Mouse (Mus musculus) heart, postnatal 0 days (tissue): ENCODE data around the gene Itga1.

Experiments
- CTCF ChIP-seq: IDR thresholded peaks from 2 replicates; pipeline ENCODE4 v1.5.1; 2016; ENCODE audit warnings: antibody characterized with exemption, control low read depth, low read depth
- EP300 ChIP-seq: IDR thresholded peaks from 2 replicates; pipeline ENCODE4 v1.6.1; 2016; ENCODE audit warnings: antibody characterized with exemption, low read depth

- no peak for TF ChIP-seq CTCF
- no peak for TF ChIP-seq EP300
These were observed 10.8 kb downstream of the Itga1 start for GRCm38 (mm10) chr13:115090977-115091445.
